Mouse (Mus musculus) common myeloid progenitor, adult 5-6 weeks (primary cell): ENCODE results near the gene Esam. TPM values are rescaled to one million over a fixed set of nuclear protein-coding genes. Genes with fewer than 3 reads are reported as not detected.

Source experiments
- total RNA-seq: library from RNA; stranded (forward); fragments of 200-1000, 187-1606 nt; gene quantifications from 2 replicates; pipeline ENCODE4 v1.2.3, GENCODE M21; 2017

Esam gene
- total RNA-seq, 1 experiment from 2014 or later, result 2.5 TPM

Other genes with a start within 250 kb of the Esam start
- gene Ccdc15, start 179.6 kb upstream of the Esam start, total RNA-seq, result 18.6 and 24.2 TPM in 2 replicates
- gene Hepacam, start 160.7 kb upstream of the Esam start, total RNA-seq, result not detected in 2 replicates
- gene Robo4, start 126.2 kb upstream of the Esam start, total RNA-seq, result 1.3 and 1.4 TPM in 2 replicates
- gene Robo3, start 94.8 kb upstream of the Esam start, total RNA-seq, result 3.8 and 4.1 TPM in 2 replicates
- 37.0 and 38.1 TPM in 2 replicates for gene Msantd2, start 38.8 kb upstream of the Esam start, total RNA-seq
- gene Vsig2, start 11.2 kb downstream of the Esam start, total RNA-seq, result 0.50 TPM in 1 of 2 replicates, not detected in the other
- gene Nrgn, start 24.8 kb downstream of the Esam start, total RNA-seq, result 17.1 and 36.8 TPM in 2 replicates
- gene Siae, start 27.6 kb downstream of the Esam start, total RNA-seq, result 11.8 and 12.2 TPM in 2 replicates
- 5.9 and 15.3 TPM in 2 replicates for gene Spa17, start 85.6 kb downstream of the Esam start, total RNA-seq
- gene Tbrg1, start 129.2 kb downstream of the Esam start, total RNA-seq, result 48.8 and 69.2 TPM in 2 replicates
- not detected in 2 replicates for gene Panx3, start 141.2 kb downstream of the Esam start, total RNA-seq
- not detected in 2 replicates for gene Olfr160, start 188.2 kb downstream of the Esam start, total RNA-seq
- not detected in 2 replicates for gene Olfr874, start 217.0 kb downstream of the Esam start, total RNA-seq
- not detected in 2 replicates for gene Olfr875, start 243.8 kb downstream of the Esam start, total RNA-seq